Mouse (Mus musculus): ENCODE results near the gene Lrrc38.

- no peak for TF ChIP-seq POLR2A (IDR thresholded peaks at IDR 0.05; ENCODE audit: low read depth, low read length)
- no peak for TF ChIP-seq CTCF (IDR thresholded peaks at IDR 0.05; ENCODE audit: extremely low read depth, insufficient read length, insufficient replicate concordance, low read depth, low read length)
Observed at GRCm38 (mm10) chr4:143305987-143306772, 43.4 kb upstream of the Lrrc38 start.
